Mouse (Mus musculus): Measurements from ENCODE around the gene Tbc1d22a.
"Not testable (repeated sequence)": the region's sequence is repeated elsewhere in the genome, so short reads cannot be mapped to it uniquely, and the experiment has no call there.

The Tbc1d22a gene

GRCm38 (mm10) chr15:86178594-86178993 lies 35.7 kb upstream of the Tbc1d22a start:
- CTCF ChIA-PET = interaction anchor here (0.6 kb wide), 1 partner anchor 60 kb away, joined by 7 read pairs; no protein-coding TSS in a partner anchor

DNA sequence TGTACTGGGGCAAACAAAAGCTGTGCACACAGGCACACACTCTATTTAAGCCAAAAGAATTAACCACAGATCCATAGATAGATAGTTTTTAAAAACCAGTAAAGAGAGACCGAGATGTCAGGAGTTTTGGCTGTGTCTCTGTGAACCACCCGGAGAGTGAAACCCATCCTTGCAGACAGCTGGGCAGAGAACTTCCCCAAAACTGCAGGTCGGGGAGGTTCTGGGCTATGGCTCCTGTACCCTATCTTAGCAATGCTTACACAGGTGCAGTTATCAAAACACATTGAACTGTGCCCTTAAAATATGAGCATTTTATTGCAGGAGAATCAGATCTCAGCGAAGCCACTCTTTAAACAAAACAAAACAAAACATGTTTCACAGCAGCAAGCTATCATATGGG lies 33.8 kb upstream of the Tbc1d22a start:
- CTCF ChIA-PET = interaction anchor here (0.5 to 1.1 kb wide), 5 partner anchors 8 to 33 kb away, joined by 3 to 8 read pairs (median 3); no protein-coding TSS in a partner anchor

DNA sequence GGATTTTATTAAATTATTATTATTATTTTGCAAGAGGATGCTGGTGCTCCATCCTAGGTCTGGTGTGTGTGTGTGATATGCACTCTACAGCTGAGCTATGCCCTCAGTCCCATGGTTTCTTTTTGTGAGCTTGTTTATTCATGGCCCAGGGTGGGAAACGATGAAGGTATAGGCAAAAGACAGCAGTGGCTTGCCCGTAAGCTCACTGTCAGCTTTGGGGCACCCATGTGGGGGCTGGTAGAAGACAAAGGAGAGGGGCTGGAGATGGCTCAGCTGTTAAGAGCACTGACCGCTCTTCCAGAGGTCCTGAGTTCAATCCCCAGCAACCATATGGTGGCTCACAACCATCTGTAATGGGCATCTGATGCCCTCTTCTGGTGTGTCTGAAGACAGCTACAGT lies 32.9 kb upstream of the Tbc1d22a start:
- CTCF ChIA-PET = interaction anchor here (0.9 kb wide), 1 partner anchor 9 kb away, joined by 5 read pairs; no protein-coding TSS in a partner anchor

- CTCF ChIA-PET = interaction anchor here (0.6 kb wide), 2 partner anchors 38 to 48 kb away, joined by 3 to 6 read pairs; no protein-coding TSS in a partner anchor
Observed at GRCm38 (mm10) chr15:86181941-86182439, 32.3 kb upstream of the Tbc1d22a start.

DNA sequence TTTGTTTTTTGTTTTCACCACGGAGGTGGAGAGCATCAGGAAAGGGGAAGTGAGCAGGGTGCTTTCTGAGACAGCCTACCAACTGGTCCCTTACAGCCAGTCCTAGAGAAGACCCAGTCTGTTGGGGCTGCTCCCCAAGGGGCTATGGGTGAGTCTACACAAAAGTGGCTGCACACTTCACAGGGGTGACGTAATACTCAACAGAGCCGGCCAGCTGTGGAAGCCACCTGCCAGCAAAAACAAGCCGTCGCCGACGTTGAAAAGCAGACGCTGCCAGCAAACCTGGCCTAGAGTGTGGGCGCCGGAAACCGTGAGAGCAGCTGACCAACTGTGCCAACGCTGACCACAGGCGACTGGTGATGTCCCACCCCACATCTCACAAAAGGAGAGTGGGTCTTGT lies 31.6 kb upstream of the Tbc1d22a start:
- CTCF ChIA-PET = interaction anchor here (0.6 kb wide), 2 partner anchors 18 to 37 kb away, joined by 3 to 4 read pairs; no protein-coding TSS in a partner anchor

DNA sequence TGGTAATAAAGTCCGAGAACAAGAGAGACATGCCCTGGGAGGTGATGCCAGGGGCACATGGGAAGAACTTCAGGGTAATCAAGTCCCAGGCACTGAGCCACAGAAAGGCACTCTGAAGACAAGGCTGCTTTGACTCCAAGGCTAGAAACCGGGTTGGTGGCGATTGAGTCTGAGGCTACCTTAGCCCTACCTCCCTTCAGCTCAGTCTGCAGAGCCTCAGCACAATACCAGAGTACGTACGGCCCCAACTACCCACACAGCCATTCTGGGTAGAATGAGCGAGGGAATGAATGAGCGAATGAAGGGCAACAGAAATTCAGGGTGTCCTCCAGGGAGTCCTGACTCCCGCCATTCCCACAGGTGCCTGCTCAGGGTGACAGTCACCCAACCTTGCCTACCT lies 30.8 kb upstream of the Tbc1d22a start:
- CTCF ChIA-PET = interaction anchor here (0.6 to 0.8 kb wide), 3 partner anchors 18 to 334 kb away, joined by 3 to 4 read pairs (median 4); no protein-coding TSS in a partner anchor

DNA sequence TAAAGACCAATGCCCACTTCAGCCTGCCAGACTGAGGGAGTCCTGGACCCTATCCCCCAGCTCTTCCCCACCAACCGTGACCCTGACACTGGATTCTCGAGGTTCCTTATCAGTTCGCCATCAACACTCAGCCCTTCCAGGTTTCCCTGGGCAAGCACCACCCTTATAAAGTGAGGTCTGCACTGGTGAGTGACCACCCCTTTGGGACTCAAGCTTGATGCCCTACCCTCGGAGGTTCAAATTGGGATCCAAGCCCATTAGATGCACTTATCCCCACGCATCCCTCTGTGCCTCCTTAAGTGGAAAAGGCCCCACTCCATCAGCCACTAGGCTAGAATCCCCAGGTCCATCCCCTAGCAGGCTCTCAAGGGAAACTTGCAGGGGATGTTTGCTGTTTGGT lies 30.2 kb upstream of the Tbc1d22a start:
- CTCF ChIA-PET = interaction anchor here (0.6 to 1.1 kb wide), 4 partner anchors 21 to 335 kb away, joined by 3 to 4 read pairs (median 3); partner anchors contain the start of gene Gramd4

DNA sequence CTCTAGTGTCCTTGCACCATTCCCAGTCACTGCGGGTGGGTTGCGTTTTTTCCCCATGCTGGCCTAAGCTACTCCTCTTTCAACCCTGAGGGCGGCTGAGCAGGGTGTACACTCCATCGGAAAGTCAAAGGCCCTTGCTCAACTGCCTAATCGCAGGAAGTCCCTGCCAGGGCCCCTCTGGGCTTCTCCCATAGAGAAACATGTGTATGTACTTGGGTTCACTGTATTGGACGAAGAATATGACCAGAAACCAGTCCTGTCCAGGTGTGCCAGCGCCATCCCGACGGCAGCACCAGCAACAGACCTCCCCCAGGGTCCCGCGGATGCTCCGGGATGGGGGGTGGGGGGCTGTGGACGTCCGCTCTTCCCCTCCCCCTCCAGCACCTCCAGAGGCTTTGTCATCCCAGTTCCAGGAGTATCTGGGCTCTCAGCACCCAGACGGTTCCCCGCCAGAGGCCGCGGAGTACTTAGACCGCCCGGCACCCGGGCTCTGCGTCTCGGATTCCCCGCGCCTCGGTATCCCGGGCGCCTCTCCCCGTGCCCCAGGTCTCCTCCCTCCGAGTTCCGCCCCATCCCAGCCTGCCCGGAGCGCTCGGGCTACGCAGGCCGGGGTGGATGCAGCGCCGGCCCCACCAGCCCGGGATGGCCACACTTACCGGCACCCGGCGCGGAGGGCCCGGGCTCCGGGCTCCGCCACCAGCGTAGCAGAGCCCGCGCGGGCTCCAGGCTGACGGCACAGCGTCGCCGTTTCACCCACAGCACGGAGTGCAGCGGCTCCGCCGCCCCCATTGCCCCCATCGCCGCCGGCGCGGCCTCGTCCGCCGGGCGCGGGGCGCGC lies 29.2 kb upstream of the Tbc1d22a start:
- CTCF ChIA-PET = interaction anchor here (0.6 to 1.5 kb wide), 4 partner anchors 18 to 128 kb away, joined by 3 to 15 read pairs (median 4); partner anchors contain the start of gene Gramd4

- CTCF ChIA-PET = interaction anchor here (1.5 kb wide), 1 partner anchor 46 kb away, joined by 4 read pairs; no protein-coding TSS in a partner anchor
Observed at GRCm38 (mm10) chr15:86185689-86186569, 28.3 kb upstream of the Tbc1d22a start, which contains the start of gene Cerk. TSS of gene Cerk (minus strand) at chr15:86186141.

- CTCF ChIA-PET = interaction anchor here (1.5 kb wide), 1 partner anchor 46 kb away, joined by 4 read pairs; no protein-coding TSS in a partner anchor
Observed at GRCm38 (mm10) chr15:86186686-86187085, 27.6 kb upstream of the Tbc1d22a start.

DNA sequence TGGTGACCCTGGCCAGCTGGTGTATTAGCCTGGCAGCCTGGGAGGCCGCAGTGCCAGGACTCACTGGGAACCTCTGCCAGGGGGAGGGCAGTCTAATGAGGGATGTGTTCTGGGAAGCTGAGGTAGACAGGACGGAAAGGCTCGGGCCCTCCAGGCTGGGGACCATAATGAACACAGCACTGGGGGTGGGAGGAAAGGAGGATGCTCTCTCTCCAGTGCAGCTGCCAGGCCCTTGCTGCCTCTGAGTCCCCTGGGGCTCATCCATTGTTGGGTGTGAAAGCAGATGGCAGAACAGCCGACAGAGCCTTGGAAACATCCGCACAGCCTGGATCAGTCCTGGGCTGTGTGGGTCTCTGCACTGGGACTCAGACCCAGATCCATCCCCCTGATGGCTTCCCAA lies 26.1 kb upstream of the Tbc1d22a start:
- CTCF ChIA-PET = interaction anchor here (1.6 kb wide), 1 partner anchor 12 kb away, joined by 3 read pairs; no protein-coding TSS in a partner anchor

DNA sequence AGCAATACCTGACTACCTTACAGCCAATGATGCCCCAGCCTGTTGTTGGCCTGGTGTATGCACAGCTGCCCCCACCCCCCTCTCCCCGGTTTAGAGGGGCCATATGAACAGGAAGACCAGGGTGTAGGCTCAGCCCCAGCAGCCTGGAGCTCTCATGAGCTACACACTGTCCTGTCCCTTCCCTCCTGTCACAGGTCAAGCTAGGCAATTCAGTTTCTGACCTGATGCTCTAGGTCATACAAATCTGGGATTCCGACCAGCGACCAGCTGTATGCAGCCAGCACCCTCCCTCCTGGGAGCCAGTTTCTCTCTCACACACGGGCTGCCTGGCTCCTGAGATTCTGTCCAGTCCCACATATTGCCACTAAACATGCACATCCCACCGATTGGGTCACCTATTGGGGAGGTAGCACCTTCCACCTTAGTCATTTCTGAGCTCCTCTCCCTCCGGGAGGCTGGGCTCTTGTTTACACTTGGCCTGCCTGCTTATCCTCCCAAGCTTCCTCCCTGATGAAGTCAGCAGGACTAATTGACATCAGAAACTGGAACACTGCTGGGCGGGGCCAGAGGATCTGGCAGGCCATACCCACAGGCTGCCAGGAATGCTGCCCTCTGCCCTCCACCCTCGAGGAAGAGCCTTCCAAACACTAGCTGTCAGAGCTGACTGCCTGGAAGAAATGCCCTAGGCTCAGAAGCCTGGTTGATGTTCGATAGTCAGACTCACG lies 25.4 kb upstream of the Tbc1d22a start:
- CTCF ChIA-PET = interaction anchor here (0.9 to 1.6 kb wide), 2 partner anchors 12 to 27 kb away, joined by 3 to 4 read pairs; no protein-coding TSS in a partner anchor

GRCm38 (mm10) chr15:86190387-86190786 lies 23.9 kb upstream of the Tbc1d22a start:
- CTCF ChIA-PET = no interaction called here

DNA sequence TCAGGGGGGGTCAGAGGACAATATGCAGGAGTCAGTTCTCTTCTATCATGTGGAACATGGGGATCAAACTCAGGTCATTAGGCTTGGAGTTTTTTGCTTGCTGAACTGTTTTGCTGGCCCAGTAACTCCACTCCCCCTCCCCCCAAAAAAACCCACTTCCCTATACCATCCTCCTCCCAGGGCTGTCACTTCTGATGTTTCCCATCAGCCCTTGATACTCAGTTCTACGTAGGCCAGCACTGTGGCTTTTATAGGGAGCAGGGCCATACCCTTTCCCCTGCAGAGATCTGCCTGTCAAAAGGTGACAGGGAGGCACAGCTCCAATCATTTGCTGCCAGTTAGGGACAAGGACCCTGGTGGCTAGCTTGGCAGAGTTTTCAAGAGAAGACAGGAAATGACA lies 22.8 kb upstream of the Tbc1d22a start:
- CTCF ChIA-PET = interaction anchor here (0.8 kb wide), 2 partner anchors 29 to 36 kb away, joined by 3 to 4 read pairs; no protein-coding TSS in a partner anchor

- CTCF ChIA-PET = interaction anchor here (0.8 kb wide), 2 partner anchors 30 to 37 kb away, joined by 3 to 4 read pairs; no protein-coding TSS in a partner anchor
Observed at GRCm38 (mm10) chr15:86191933-86192332, 22.3 kb upstream of the Tbc1d22a start.

DNA sequence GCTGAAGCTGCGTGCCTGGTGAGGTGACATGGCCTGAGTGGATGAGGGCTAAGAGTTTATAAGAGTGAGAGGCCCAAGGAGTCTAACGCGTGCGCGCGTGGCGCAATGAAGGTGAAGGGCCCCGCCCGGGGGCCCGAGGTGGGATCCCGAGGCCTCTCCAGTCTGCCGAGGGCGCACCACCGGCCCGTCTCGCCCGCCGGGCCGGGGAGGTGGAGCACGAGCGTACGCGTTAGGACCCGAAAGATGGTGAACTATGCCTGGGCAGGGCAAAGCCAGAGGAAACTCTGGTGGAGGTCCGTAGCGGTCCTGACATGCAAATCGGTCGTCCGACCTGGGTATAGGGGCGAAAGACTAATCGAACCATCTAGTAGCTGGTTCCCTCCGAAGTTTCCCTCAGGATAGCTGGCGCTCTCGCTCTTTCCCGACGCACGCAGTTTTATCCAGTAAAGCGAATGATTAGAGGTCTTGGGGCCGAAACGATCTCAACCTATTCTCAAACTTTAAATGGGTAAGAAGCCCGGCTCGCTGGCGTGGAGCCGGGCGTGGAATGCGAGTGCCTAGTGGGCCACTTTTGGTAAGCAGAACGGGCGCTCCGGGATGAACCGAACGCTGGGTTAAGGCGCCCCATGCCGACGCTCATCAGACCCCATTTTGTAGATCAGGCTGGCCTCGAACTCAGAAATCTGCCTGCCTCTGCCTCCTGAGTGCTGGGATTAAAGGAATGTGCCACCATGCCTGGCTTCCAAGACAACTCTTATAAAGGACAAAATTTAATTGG lies 19.4 kb upstream of the Tbc1d22a start:
- CTCF ChIA-PET = not testable (repeated sequence)

- CTCF ChIA-PET = interaction anchor here (0.6 kb wide), 1 partner anchor 69 kb away, joined by 4 read pairs; no protein-coding TSS in a partner anchor
Observed at GRCm38 (mm10) chr15:86199052-86199451, 15.2 kb upstream of the Tbc1d22a start.

GRCm38 (mm10) chr15:86199482-86199881 lies 14.8 kb upstream of the Tbc1d22a start:
- CTCF ChIA-PET = interaction anchor here (0.6 kb wide), 2 partner anchors 19 to 70 kb away, joined by 3 to 4 read pairs; no protein-coding TSS in a partner anchor

- CTCF ChIA-PET = interaction anchor here (0.6 to 0.9 kb wide), 3 partner anchors 11 to 21 kb away, joined by 3 to 5 read pairs (median 3); no protein-coding TSS in a partner anchor
Observed at GRCm38 (mm10) chr15:86200169-86200568, 14.1 kb upstream of the Tbc1d22a start.

All from spleen, embryonic (tissue).